Mouse (Mus musculus): ENCODE results near the gene Anxa6. TPM values are rescaled to one million over a fixed set of nuclear protein-coding genes. Genes with fewer than 3 reads are reported as not detected.

Gene Anxa6
- polyA plus RNA-seq, 1 experiment from 2014 or later: 41.6 TPM

DNA sequence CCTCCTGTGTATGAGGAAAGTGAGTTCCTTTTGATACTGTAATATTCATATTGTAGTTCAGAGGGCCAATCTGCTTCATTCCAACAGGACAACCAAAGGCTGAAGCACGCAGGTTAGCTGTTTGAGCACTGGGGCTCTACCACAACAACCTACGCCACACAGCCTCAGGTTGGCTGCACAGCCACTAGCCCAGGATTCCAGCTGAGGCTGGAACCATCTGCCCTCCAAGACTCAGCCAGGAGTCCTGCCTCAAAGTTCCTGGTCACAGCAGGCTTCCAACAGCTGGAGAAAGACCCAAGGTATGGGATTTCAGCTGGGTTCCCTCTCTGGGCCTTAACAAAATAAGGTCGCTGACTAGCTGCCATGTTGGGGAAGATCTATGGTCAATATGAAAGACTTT lies 9.7 kb downstream of the Anxa6 start:
- peak; percentile 37 for ATAC-seq
- Histone ChIP-seq H3K4me1 (ENCODE audit: control insufficient read depth, insufficient read depth, low read length) (peaks cover 39% of the 10 kb centered on the region), H3K27me3 (replicated peaks; ENCODE audit: control insufficient read depth, insufficient read depth, low read length) (no peaks in the 10 kb centered on the region), H3K4me3 (ENCODE audit: low read depth, low read length) (no peak overlapping the region), H3K9me3 (replicated peaks; ENCODE audit: control insufficient read depth, low read length) (no peaks in the 10 kb centered on the region), H3K36me3 (ENCODE audit: control insufficient read depth, insufficient read depth, low read length) (no peaks in the 10 kb centered on the region), H3K9ac (ENCODE audit: low read length) (no peak overlapping the region; the same call in 1 of the 2 replicates), H3K4me2 (ENCODE audit: low read length) (peak overlapping the region; percentile 39), H3K27ac (ENCODE audit: low read depth, low read length) (peak overlapping the region; percentile 96)
- no peak for DNase-seq (ENCODE audit: low spot score)
- 52% methylated on average over 3 of the region's 3 CpGs for WGBS

GRCm38 (mm10) chr11:55023049-55023564 lies 10.1 kb downstream of the Anxa6 start:
- H3K9ac ChIP-seq (ENCODE audit: low read length): 0 out of 2 replicates have a peak overlapping the region, but pooled peaks have one; percentile 14
- ATAC-seq: peak; percentile 87
- WGBS: 3% methylated on average over 10 of the region's 10 CpGs

DNA sequence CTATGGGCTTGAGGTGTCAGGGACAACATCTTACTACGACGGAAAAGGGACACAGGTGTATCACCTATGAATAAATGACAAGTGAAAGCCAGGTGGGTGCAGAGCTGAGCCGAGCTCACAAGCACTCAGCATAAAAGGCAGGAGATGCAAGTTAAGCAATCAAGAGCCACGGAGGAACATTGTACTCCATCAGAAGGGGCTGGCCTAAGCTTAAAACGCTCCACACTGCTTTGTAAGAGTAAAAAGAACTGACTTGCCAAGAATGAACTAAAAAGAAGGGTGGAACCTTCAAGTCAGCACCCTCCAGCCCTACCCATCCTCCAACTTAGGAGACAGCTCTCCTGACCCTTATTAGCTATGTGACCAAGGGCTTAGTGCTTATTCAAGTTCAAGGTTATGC lies 10.7 kb downstream of the Anxa6 start:
- Histone ChIP-seq H3K27me3 (replicated peaks; ENCODE audit: control insufficient read depth, insufficient read depth, low read length) (no peaks in the 10 kb centered on the region), H3K27ac (ENCODE audit: low read depth, low read length) (peak overlapping the region; percentile 96), H3K9ac (ENCODE audit: low read length) (no peak overlapping the region), H3K4me2 (ENCODE audit: low read length) (peak overlapping the region; percentile 39), H3K4me3 (ENCODE audit: low read depth, low read length) (no peak overlapping the region), H3K36me3 (ENCODE audit: control insufficient read depth, insufficient read depth, low read length) (no peaks in the 10 kb centered on the region), H3K9me3 (replicated peaks; ENCODE audit: control insufficient read depth, low read length) (no peaks in the 10 kb centered on the region), H3K4me1 (ENCODE audit: control insufficient read depth, insufficient read depth, low read length) (peaks cover 39% of the 10 kb centered on the region)
- DNase-seq (ENCODE audit: low spot score): no peak
- ATAC-seq: no peak
- 55% methylated on average over 5 of the region's 5 CpGs for WGBS

More at GRCm38 (mm10) chr11:55023049-55023564, 10.1 kb downstream of the Anxa6 start:
- peak overlapping the region; percentile 39 for H3K4me2 ChIP-seq (ENCODE audit: low read length)
- H3K4me1 ChIP-seq (ENCODE audit: control insufficient read depth, insufficient read depth, low read length): peaks cover 39% of the 10 kb centered on the region
- H3K9me3 ChIP-seq (replicated peaks; ENCODE audit: control insufficient read depth, low read length): no peaks in the 10 kb centered on the region
- peak; percentile 92 for DNase-seq (ENCODE audit: low spot score)
- H3K4me3 ChIP-seq (ENCODE audit: low read depth, low read length): no peak overlapping the region
- H3K36me3 ChIP-seq (ENCODE audit: control insufficient read depth, insufficient read depth, low read length): no peaks in the 10 kb centered on the region
- no peaks in the 10 kb centered on the region for H3K27me3 ChIP-seq (replicated peaks; ENCODE audit: control insufficient read depth, insufficient read depth, low read length)
- H3K27ac ChIP-seq (ENCODE audit: low read depth, low read length): peak overlapping the region; percentile 96

GRCm38 (mm10) chr11:55021859-55022258 lies 11.4 kb downstream of the Anxa6 start:
- Histone ChIP-seq H3K4me1 (ENCODE audit: control insufficient read depth, insufficient read depth, low read length) (peaks cover 39% of the 10 kb centered on the region), H3K4me2 (ENCODE audit: low read length) (no peak overlapping the region), H3K27ac (ENCODE audit: low read depth, low read length) (peak overlapping the region; percentile 96; the same call in 1 of the 2 replicates), H3K9ac (ENCODE audit: low read length) (no peak overlapping the region), H3K9me3 (replicated peaks; ENCODE audit: control insufficient read depth, low read length) (no peaks in the 10 kb centered on the region), H3K36me3 (ENCODE audit: control insufficient read depth, insufficient read depth, low read length) (no peaks in the 10 kb centered on the region), H3K4me3 (ENCODE audit: low read depth, low read length) (no peak overlapping the region), H3K27me3 (replicated peaks; ENCODE audit: control insufficient read depth, insufficient read depth, low read length) (no peaks in the 10 kb centered on the region)
- DNase-seq (ENCODE audit: low spot score) (no peak), ATAC-seq (no peak)
- WGBS: 65% methylated on average over 6 of the region's 6 CpGs

DNA sequence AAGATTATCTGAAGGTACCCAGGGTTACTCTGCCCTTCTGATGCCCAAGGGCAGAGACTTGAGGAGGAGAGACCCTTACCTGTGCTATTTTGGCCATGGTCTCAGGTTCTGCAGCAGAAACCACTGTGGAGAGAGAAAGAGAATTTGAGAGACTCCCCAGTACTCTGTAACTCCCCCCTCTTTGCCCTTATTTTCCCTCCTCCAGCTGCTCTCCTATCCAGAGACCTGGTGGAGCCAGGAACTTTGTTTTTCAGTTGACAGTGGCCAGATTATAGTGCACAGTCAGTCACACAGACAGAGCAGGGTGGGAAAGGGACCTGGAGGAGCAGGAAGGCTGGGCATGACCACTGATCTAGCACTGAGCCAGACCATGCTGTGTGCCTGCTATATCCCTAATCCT lies 11.8 kb downstream of the Anxa6 start:
- Histone ChIP-seq H3K4me2 (ENCODE audit: low read length) (no peak overlapping the region), H3K27me3 (replicated peaks; ENCODE audit: control insufficient read depth, insufficient read depth, low read length) (no peaks in the 10 kb centered on the region), H3K27ac (ENCODE audit: low read depth, low read length) (no peak overlapping the region), H3K36me3 (ENCODE audit: control insufficient read depth, insufficient read depth, low read length) (no peaks in the 10 kb centered on the region), H3K4me1 (ENCODE audit: control insufficient read depth, insufficient read depth, low read length) (peaks cover 39% of the 10 kb centered on the region), H3K9me3 (replicated peaks; ENCODE audit: control insufficient read depth, low read length) (no peaks in the 10 kb centered on the region), H3K4me3 (ENCODE audit: low read depth, low read length) (no peak overlapping the region), H3K9ac (ENCODE audit: low read length) (no peak overlapping the region)
- ATAC-seq (no peak), DNase-seq (ENCODE audit: low spot score) (no peak)

DNA sequence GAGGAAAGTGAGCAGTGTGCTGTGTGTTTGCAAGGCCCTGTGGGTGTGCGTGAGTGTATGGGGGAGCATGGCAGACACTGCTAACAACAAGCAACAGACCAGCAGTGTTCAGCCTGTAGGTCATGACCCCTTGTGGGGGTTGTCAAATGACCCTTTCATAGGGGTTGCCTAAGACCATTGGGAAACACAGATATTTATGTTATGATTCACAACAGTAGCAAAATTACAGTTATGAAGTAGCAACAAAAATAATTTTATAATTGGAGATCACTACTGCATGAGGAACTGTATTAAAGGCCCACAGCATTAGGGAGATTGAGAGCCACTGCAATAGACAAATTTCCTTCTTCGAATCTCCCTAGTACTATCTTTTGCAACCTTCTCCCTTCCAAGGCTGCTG lies 13.5 kb downstream of the Anxa6 start:
- no peak for ATAC-seq
- Histone ChIP-seq H3K9ac (ENCODE audit: low read length) (no peak overlapping the region), H3K27me3 (replicated peaks; ENCODE audit: control insufficient read depth, insufficient read depth, low read length) (no peaks in the 10 kb centered on the region), H3K4me2 (ENCODE audit: low read length) (no peak overlapping the region), H3K27ac (ENCODE audit: low read depth, low read length) (no peak overlapping the region), H3K4me3 (ENCODE audit: low read depth, low read length) (no peak overlapping the region), H3K36me3 (ENCODE audit: control insufficient read depth, insufficient read depth, low read length) (no peaks in the 10 kb centered on the region), H3K9me3 (replicated peaks; ENCODE audit: control insufficient read depth, low read length) (no peaks in the 10 kb centered on the region), H3K4me1 (ENCODE audit: control insufficient read depth, insufficient read depth, low read length) (peaks cover 45% of the 10 kb centered on the region)
- DNase-seq (ENCODE audit: low spot score): no peak
- WGBS: 90% methylated on average over 2 of the region's 2 CpGs

GRCm38 (mm10) chr11:55018034-55018433 lies 15.2 kb downstream of the Anxa6 start:
- Histone ChIP-seq H3K4me3 (ENCODE audit: low read depth, low read length) (no peak overlapping the region), H3K36me3 (ENCODE audit: control insufficient read depth, insufficient read depth, low read length) (no peaks in the 10 kb centered on the region), H3K9me3 (replicated peaks; ENCODE audit: control insufficient read depth, low read length) (no peaks in the 10 kb centered on the region), H3K9ac (ENCODE audit: low read length) (no peak overlapping the region), H3K27ac (ENCODE audit: low read depth, low read length) (no peak overlapping the region), H3K4me2 (ENCODE audit: low read length) (no peak overlapping the region), H3K4me1 (ENCODE audit: control insufficient read depth, insufficient read depth, low read length) (peaks cover 30% of the 10 kb centered on the region), H3K27me3 (replicated peaks; ENCODE audit: control insufficient read depth, insufficient read depth, low read length) (no peaks in the 10 kb centered on the region)
- ATAC-seq: no peak
- WGBS: 90% methylated on average over 6 of the region's 6 CpGs
- no peak for DNase-seq (ENCODE audit: low spot score)

- Histone ChIP-seq H3K4me3 (ENCODE audit: low read depth, low read length) (no peak overlapping the region), H3K9ac (ENCODE audit: low read length) (no peak overlapping the region), H3K4me2 (ENCODE audit: low read length) (no peak overlapping the region), H3K27me3 (replicated peaks; ENCODE audit: control insufficient read depth, insufficient read depth, low read length) (no peaks in the 10 kb centered on the region), H3K4me1 (ENCODE audit: control insufficient read depth, insufficient read depth, low read length) (peaks cover 21% of the 10 kb centered on the region), H3K27ac (ENCODE audit: low read depth, low read length) (no peak overlapping the region), H3K36me3 (ENCODE audit: control insufficient read depth, insufficient read depth, low read length) (no peaks in the 10 kb centered on the region), H3K9me3 (replicated peaks; ENCODE audit: control insufficient read depth, low read length) (no peaks in the 10 kb centered on the region)
- no peak for ATAC-seq
- DNase-seq (ENCODE audit: low spot score): no peak
- WGBS: 83% methylated on average over 2 of the region's 2 CpGs
Measured at GRCm38 (mm10) chr11:55017201-55017600, 16.0 kb downstream of the Anxa6 start.

- DNase-seq (ENCODE audit: low spot score): no peak
- no peak overlapping the region for H3K9ac ChIP-seq (ENCODE audit: low read length)
- no peak overlapping the region for H3K4me2 ChIP-seq (ENCODE audit: low read length)
- no peak overlapping the region for H3K4me3 ChIP-seq (ENCODE audit: low read depth, low read length)
- no peaks in the 10 kb centered on the region for H3K27me3 ChIP-seq (replicated peaks; ENCODE audit: control insufficient read depth, insufficient read depth, low read length)
- H3K36me3 ChIP-seq (ENCODE audit: control insufficient read depth, insufficient read depth, low read length): no peaks in the 10 kb centered on the region
- 50% methylated on average over 1 of the region's 1 CpGs for WGBS
- H3K27ac ChIP-seq (ENCODE audit: low read depth, low read length): no peak overlapping the region
- no peak for ATAC-seq
- no peaks in the 10 kb centered on the region for H3K9me3 ChIP-seq (replicated peaks; ENCODE audit: control insufficient read depth, low read length)
- H3K4me1 ChIP-seq (ENCODE audit: control insufficient read depth, insufficient read depth, low read length): peaks cover 17% of the 10 kb centered on the region
Measured at GRCm38 (mm10) chr11:55016758-55017157, 16.5 kb downstream of the Anxa6 start.
